Mouse (Mus musculus) G1E (cell line): ENCODE data around the gene Lmx1a.

Experiments
- CTCF ChIP-seq: IDR thresholded peaks from 2 replicates; pipeline ENCODE4 v1.5.1; 2012; ENCODE audit warnings: low read depth, low read length, inconsistent platforms, mixed read lengths
- GATA2 ChIP-seq: IDR thresholded peaks from 2 replicates; pipeline ENCODE4 v1.6.1; 2012; ENCODE audit warnings: low read depth, low read length, inconsistent platforms, borderline replicate concordance
- POLR2AphosphoS5 ChIP-seq: IDR thresholded peaks from 2 replicates; pipeline ENCODE4 v1.6.1; 2012; ENCODE audit warnings: low read depth, low read length, inconsistent platforms; ENCODE audit not compliant: insufficient replicate concordance

- TF ChIP-seq POLR2AphosphoS5: no peak
- no peak for TF ChIP-seq CTCF
- no peak for TF ChIP-seq GATA2
Measured at GRCm38 (mm10) chr1:167888816-167889215, 199.8 kb downstream of the Lmx1a start.
